Mouse (Mus musculus) mature B cell (primary cell): ENCODE measurements around the gene Ripor2.

ENCODE experiments used
- in situ Hi-C: fragments of 300-500 bp; cut with MboI; formaldehyde crosslinking; loops from 2 replicates; pipeline ENCODE4 v1.14.3; 2019

Ripor2 gene

DNA sequence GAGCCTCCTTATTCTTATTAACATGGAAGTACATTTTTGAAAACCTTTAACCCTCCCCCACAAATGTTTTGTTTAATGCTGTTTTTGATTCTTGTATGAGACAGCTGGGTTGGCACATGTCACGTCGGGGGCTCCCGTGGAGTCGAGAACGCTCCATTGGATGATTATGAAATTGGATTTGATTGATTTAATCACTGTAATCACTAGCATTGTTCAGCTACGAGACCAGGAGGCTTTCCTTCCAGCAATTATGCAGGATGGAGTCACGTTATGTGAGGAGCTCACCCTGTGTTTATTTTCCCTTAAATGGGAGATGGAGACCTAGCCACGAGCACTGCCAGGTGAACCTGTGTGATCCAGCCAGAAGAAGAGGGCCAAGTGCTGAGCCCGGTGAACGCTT lies at the start of gene Ripor2:
TSS of gene Ripor2 (plus strand) at position 357 of the 400 bp plus-strand sequence.
- in situ Hi-C loops: no loop called here

DNA sequence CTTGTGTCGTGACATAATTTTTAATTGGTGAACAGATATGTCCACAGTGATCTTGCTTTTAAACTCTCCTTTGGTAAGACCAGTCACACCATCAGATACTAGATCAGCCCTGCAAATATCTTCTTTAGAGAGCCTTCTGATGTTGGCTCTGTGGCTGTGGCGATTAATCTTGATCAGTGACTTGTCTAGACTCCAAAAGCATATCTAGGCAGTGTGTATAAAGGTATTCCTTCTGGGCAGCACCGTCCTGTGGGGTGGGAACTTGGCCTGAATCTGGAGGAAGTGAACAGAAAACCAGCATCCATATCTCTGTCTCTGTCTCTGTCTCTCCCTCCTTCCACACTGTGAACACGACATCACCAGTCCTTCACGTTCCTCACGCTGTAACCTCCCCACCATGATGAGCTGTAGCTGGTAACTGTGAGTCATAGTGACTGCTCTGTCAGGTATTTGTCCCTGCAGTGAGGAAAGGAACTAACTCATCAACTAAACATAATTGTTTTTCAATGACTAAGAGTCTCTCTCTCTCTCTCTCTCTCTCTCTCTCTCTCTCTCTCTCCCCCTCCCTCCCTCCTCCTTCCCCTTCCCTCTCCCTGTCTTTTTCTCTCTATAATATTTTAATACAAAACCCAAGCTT lies 45.3 kb upstream of the Ripor2 start:
- in situ Hi-C loops: no loop called here

DNA sequence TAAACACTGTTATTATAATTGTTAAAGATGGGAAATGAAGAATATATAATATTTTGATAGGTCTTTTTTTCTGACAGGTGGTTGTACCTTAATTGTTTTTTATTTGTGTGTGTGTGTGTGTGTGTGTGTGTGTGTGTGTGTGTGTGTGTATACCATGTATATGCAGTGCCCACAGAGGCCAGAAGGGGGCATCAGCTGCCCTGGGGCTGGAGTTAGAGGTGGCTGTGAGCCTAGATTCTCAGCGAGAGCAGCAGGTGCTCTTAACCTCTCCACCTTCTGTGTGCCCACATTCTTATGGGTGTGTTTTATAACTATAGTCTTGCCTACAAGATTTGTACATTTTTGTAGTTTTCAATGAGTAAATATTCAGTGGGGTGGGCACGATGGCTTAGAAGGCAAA lies 44.0 kb upstream of the Ripor2 start:
- in situ Hi-C loops: no loop called here

DNA sequence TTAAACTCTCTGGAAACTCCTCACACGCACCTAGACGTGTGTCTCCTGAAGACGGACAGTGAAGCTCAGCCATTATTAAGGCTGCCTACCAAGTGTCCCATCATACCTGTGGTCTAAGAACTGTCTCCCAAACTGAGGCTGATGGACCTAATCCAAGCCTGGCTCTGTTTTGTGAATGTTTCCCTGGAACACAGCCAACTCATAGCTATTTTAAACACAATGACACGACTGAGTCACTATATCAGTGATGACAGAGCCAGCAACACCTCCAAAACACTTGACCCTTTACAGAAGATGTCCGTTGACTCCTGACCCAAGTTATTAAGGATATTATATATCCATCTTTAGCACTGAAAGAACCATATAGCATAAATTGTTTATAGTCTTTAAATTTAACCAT lies 43.0 kb upstream of the Ripor2 start:
- in situ Hi-C loops: no loop called here

DNA sequence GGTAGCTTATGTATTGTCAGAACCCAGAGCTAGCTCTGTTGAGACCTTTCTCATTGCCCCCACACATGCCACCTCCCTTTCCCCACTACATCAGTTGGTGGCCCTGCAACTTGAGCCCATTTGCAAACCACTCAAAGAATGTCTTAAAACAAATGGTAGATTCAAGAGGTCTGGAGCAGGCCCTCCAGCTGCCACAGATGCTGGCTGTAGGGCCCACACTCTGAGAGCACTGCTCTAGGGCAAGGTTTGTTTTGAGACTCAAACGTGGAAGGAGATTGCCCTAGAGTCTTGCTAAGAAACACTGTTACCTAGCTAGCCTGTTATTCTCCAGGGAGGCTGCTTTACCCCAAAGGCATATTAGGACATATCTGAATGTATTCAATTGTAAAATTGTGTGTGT lies 36.3 kb upstream of the Ripor2 start:
- in situ Hi-C loops: no loop called here

DNA sequence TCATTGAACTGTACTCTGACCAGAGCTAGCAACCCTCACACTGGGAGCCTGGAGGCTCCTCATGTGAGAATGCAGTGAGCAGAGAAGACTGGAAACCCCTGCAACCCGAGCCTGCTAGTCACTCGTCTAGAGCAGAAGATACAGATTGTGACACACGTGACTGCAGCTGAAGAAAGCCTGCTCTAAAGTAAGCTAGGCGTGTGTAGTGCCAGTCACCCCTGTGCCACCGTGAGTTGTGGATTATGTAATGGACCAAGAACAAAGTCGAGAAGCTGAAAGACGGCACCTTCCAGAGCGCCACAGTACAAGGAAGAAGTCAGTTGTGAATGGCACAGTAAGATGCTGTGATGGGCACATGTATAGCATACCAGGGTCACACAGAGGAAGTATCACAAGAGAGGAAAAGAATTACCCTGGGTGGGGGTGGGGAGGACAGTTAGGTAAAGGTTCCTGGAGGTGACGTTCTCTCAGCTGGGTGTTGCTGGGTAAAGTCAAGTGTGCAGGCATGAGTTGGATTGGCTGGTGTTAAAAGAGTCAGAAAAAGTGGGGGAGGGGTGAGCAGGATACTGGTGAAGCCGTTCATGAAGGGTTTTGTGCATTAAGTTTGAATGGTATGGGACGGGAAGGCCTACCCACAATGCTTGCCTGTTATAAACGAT lies 35.1 kb upstream of the Ripor2 start:
- in situ Hi-C loops: no loop called here

DNA sequence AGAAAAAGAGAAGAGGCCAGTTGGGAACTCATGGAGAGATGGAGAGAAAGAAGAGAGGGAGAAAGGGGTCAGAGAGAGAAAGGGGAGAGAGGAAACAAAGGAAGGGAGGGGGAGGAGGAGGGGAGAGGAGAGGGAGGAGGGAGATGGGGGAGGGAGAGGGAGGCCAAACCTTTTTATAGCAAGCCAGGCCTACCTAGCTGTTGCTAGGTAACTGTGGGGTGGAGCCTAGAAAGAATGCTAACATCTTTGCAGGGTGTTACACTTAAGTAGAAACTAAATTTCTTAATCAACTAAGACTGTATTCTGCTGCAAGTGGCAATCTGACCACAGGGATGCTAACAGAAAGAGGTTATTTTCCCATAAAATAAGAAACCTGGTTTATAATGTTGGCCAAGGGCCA lies 33.1 kb upstream of the Ripor2 start:
- in situ Hi-C loops: no loop called here

DNA sequence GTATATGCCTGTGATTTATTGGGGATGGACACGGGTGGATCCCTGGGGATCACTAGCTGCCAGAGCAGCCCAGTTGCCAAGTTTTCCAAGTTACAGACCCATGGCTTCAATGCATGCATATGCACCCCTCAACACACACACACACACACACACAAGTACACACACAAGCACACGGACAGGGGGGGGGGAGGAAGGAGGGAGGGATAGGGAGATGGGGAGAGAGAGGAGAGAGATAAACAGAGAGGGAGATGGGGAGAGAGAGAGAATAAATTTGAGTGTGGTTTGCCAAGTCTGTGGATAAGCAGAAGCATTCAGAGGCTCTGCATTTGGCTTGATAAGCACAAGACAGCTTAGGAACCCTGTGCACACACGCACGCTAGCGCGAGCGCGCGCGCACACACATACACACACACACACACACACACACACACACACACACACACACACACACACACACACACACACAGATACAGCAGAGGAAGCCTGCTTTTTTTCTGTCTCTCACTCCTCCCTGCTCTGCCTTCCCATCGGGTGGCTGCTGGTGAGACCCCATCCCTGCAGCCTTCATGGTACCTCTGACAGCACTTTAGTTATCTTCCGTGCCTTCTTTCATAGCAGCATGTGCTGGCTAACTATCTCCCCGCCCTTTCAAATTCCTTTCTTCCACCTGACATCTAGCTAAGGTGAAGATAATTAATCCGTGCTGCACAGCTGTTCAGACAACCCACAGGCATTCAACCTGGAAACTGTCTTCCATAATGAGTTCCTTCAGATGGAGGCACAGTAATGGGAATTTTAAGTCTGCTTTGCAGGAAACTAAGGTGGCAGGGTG lies 30.7 kb upstream of the Ripor2 start:
- in situ Hi-C loops: no loop called here

DNA sequence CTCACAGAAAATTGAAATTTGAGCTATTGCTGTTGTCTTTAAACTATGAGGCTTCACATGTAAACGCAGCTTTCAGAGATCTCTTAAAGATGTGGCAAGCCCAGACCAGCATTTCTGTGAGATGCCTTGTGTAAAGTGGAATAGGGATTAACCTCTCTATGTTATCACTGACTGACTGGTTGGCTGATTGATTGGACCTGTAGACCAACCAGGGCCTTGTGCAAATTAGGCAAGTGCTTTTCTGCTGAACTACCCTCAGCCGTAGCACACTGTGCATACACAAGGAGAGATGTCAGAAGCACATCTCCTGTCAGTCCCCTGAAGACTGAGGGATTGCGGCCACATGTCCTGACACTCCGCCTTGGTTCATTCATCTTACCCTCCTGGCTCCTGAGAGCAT lies 29.9 kb upstream of the Ripor2 start:
- in situ Hi-C loops: no loop called here

DNA sequence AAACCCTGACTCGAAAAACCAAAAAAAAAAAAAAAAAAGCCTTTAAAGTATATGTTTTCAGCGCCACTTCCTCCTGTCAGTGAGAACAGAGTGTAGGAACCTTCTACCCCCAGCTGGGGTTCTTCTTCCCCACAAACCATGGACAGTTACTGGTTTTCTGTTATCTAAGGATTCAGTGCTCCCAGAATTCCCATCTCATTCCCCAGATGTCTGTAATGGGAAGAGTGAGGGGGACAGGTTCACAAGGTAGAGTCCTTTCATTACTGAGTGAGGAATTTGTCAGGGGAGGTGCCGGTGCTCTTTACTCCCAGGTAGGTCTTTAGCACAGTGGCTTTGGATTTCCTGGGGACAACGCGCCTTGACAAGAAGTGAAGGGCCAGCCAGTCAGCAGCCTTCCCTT lies 20.6 kb upstream of the Ripor2 start:
- in situ Hi-C loops: no loop called here

DNA sequence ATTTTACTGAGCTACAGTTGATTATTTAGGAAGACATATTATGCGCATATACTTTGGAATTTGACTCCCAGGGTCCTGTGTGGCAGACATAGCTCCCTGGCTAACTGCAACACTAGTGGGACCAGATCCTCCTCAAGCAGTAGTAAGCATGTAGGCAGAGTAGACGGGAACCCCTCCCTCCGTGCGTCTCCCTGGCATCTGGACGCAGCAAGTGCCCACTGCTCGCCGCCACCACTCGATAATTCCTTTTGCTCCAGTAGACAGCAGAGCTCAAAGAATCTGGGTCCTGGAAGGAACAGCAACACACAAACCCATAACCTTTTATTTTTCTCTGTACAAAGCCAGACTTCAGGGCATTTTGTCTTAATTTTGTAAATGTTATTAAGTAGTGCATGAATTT lies 17.3 kb upstream of the Ripor2 start:
- in situ Hi-C loops: no loop called here

DNA sequence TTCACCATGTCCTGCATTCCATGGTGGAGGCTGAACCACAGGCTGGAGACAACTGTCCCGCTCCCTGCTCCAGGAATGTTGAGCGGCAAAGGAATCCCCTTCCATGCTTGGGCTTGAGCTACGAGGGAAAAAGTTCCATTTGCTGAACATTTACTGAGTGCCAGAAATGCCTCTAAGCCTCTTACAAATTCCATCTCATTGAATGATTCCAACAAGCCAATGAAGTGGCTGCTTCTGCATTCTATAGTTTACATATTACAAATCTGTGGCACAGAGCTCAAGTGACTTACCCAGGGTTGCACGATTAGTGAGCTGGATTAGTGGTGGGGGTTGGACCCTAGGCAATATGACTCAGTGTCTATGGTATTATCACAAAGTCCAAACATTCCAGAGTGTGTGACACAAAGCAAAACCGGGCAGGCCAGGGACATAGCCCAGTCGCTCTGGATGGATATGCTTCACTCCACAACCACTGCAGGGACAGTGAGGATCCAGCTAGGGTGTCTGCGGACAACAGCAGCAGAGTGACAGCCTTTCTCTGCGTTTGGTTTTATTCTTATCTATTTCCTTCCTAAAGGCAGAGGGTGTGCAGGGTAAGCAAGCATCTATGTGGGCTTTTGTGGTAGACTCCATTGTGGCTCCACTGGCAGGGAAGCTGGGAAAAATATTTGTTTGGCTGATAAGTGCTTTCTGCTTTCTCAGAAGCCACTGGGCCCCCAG lies 16.6 kb upstream of the Ripor2 start:
- in situ Hi-C loops: no loop called here

DNA sequence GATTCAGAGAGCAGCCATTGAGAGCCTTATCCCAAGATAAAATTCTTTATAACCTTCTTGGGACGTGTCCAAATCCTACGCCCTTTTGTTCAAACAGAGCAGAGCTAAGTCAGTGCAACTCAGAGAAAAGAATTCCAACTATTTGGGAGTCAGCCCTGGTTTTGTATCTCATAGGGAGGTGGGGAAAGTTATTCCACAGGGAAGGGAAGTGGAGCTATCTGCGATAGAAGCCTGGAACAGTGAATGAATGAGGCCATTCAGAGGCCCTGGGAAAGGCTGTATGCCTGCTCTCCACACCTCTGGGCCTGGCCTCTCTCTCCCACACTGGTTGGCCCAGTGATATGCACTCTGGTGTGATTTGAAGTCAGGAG lies 16.1 kb upstream of the Ripor2 start:
- in situ Hi-C loops: no loop called here

DNA sequence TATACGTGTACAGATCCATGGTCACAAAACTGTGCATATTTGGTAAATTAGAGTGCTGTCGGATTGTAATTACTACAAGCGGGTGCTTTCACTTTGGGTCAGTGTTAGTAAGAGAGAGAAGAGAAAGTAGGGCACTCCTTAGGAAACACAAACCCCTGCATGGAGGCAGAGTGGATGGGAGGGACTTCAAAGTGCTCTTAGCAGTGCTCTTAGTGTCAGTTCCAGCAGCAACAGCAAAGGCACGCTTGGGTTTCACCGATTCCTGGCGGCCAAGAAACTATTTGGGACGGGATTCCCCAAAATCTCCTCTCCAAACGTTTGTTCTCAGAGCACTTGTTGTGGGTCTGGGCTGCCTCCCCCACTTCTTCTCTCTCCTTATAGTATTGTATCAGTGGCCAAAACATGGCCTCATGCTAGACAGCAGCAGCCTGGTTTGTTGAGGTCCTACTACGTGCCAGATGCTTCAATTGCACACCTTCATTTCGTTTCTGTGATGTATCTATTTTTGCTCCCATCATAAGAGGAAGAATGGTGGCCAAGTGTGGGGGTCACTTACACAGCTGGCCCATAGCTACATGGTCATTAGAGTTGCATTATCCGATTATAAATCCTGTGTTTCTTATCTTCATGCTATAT lies 14.7 kb upstream of the Ripor2 start:
- in situ Hi-C loops: no loop called here

DNA sequence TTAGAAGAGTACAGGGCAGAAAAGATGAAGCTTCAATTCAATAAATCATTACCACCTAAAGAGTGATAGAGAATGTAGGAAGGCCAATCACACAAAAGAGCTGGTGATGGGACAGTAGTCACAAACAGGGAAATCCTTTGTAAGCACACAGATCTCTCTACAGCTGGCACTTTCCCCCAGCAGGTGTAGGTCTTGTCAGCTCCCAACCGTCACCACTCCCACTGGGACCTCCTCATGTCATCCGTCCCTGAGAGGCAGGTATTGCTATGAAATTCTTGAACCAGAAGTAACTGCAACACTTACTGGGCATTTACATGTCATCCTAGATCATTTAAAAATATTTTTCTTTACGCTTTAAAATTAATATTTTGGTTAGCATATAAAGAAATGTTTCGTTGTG lies 12.9 kb upstream of the Ripor2 start:
- in situ Hi-C loops: no loop called here

DNA sequence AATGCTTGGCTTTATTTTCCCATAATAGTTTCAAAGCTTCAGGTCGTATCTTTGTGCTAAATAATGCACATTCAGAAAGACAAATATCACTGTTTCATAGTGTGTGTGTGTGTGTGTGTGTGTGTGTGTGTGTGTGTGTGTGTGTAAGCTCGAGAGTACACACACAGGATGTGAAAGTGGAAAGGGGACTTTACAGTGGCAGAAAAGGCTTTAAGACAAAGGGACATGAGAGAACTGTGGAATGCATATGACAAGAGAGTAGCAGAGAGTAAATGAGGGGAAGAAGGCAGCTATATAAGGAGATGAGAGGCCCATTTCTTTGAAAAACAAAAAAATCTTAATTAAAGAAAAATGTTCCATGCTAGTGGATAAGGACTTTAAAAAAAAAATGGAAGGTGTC lies 11.3 kb upstream of the Ripor2 start:
- in situ Hi-C loops: no loop called here

DNA sequence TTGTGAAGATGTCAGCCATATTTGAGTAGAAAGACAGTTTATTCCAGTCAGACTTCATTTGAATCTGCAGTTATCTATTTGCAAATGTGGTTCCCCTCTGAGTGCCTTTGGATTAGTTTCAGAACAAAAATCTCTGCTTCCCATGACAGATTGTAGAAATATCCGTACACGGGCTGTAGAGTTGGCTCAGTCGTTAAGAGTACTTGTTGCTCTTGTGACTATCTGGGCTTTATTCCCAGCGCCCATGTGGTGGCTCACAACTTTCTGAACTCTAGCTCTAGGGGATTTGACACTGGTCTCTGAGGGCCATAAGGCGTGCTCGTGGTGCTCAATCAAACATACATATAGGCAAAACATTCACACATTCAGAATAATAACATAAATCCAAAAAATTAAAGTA lies 10.1 kb upstream of the Ripor2 start:
- in situ Hi-C loops: no loop called here

DNA sequence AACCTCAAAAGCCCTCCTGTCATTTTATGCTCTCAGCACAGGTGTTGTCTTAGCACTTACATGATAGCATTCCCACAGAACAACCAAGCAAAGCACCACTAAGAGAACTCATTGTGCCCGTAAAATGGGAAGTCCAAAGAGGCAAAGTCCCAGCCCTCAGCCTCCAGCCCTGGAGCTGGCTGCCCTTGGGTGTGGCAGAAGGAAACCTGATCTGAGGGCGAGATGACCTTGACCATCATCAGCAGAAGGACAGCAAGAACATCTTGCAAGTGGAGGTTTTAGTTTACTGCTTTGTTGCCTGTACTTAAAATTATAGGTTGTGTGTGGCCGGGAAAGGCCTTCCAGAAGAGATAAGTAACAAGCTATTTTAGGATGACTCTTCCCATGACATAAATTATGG lies 6.9 kb upstream of the Ripor2 start:
- in situ Hi-C loops: no loop called here

DNA sequence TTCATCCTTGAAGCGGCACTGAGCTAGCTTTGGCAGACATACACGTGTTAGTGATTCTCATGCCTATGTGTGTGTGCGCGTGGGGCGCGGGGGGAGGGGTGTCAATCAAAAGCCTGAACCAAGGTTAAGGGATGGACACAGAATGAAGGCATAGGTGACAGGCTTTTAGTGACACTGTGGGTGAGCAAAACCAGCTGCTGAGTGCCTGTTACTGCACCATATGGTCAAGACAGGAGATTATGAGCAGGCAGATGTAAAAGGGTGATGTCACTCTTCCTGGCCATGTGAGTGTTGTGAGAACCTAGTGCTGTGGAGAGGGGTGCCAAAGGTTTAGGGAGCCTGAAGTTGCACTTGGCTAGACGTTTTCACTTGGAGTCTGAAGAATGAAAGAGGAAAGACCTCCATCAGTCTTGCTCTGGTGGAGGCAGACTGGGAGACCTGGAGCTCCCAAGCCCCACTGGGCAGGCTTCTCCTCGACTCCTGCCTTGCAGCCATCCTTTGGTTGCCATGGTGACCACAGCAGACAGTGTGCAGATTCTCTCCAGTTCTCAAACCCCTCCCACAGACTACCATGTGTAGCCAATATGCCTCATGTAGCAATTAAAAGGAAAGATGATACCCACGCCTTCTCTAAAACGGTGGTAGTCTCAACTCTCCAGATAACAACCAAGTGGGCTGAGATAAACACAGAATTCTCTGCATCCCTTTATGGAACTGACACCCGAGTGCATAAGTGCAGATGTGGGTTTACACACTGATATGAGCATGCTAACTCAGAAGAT lies 5.5 kb upstream of the Ripor2 start:
- in situ Hi-C loops: no loop called here

DNA sequence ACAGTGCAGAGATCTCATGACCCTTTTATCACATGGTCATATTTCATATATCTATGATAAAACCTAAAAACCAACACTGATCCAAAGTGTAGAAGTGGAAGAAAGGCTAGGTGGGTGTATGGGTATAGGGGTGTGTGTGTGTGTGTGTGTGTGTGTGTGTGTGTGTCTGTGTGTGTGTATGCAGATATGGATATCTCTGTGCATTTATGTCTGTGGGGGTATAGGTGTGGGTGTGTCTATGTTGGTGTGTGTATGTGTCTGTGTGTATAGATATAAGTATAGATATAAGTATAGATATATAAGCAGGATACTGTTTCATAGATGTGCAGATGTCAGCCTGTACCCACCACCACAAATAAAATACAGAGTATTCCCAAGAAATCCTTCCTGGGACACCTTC lies 3.7 kb upstream of the Ripor2 start:
- in situ Hi-C loops: no loop called here

DNA sequence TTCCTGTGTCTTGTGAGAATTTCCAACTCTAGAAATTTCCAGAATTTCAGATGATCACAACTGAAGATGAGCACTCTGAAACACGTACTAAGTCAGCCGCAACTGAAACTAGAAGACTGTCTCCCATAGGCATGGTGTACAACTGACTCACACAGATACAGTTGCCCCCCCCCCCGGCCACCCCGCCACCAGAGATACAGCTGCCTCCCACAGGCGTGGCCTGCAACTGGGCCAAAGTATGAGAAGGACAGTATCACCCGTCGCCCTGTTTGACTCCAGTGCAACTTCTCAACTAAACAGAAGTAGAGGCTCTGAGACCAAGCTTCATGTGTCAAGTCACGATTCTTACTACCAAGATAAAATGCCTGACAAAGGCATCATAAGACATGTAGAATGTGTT lies 1.2 kb upstream of the Ripor2 start:
- in situ Hi-C loops: no loop called here
